In the genomic region with DNA sequence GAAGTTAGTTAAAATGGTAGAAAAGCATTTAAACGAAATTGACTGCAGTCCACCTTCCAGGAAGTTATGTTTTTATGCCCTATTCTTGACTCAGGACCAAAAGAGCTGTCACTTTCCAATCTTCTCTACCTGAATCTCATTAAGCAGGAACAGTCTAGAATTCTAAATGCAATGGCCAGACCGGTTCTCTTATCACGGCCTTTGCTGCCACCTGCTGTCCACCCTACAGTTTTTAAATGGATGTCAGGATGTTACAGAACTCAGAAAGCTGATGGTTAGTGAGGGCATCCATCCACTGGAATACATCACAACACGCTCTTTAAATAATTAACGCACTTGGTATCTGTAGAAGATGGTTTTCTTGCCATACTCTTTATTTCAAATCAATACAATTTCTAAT, we compare ENCODE assay signal across 9 mouse cellular contexts.
DNase-seq lines count a peak whose midpoint lies in the region; ATAC-seq and TF ChIP-seq lines count a peak whose summit lies in the region.
"Had no signal": no experiment of that assay in that cellular context is flagged by ENCODE, and none has a peak within 500 bp of the region (broad histone marks: within the 10 kb centered on the region; RNA-seq: fewer than 3 reads in every experiment).

No protein-coding gene starts in this region.

- H3K79me2 ChIP-seq in liver, adult 2 months (ENCODE audit: control insufficient read depth, insufficient read depth, low read length) = no peaks in the 10 kb centered on the region

- H3K27me3 ChIP-seq in liver, adult 2 months (ENCODE audit: control insufficient read depth, insufficient read depth, low read length) = 0 out of 2 replicates have a peak, but pooled peaks cover 4% of the 10 kb centered on the region
- peaks cover 20% of the 10 kb centered on the region for H3K27me3 ChIP-seq in liver, embryonic 11.5 days (replicated peaks; ENCODE audit: control insufficient read depth, insufficient read depth, low read length)
- H3K27me3 ChIP-seq in hindbrain, embryonic 16.5 days (replicated peaks; ENCODE audit: control insufficient read depth, insufficient read depth, low read length) = peaks cover 23% of the 10 kb centered on the region

- H3K9me3 ChIP-seq in liver, embryonic 11.5 days (ENCODE audit: control insufficient read depth, low read length) = no peaks in the 10 kb centered on the region
- no peaks in the 10 kb centered on the region for H3K9me3 ChIP-seq in hindbrain, embryonic 16.5 days (ENCODE audit: control insufficient read depth, low read length)
- H3K9me3 ChIP-seq: stomach, embryonic 15.5 days had no signal

- ATAC-seq in liver, embryonic 11.5 days (replicated peaks; ENCODE audit: low FRiP score) = no peak; the same call in 1 of the 2 replicates
- peak; percentile 79 for ATAC-seq in hindbrain, embryonic 16.5 days

- H3K27ac ChIP-seq in liver, adult 2 months (replicated peaks; ENCODE audit: insufficient read depth, low read depth, low read length) = no peak overlapping the region
- H3K27ac ChIP-seq in liver, embryonic 11.5 days (ENCODE audit: low read depth, low read length) = no peak overlapping the region
- H3K27ac ChIP-seq in hindbrain, embryonic 16.5 days (ENCODE audit: low read depth, low read length) = no peak overlapping the region
- H3K27ac ChIP-seq: stomach, embryonic 15.5 days had no signal

- peak; percentile 27 for DNase-seq in liver, adult 2 months (ENCODE audit: extremely low read depth, low read depth, low spot score)
- DNase-seq in liver, embryonic 11.5 days (ENCODE audit: low spot score) = no peak
- peak; percentile 67 for DNase-seq in adipocyte (ENCODE audit: low spot score)
- DNase-seq in cerebellum, postnatal 4 days (ENCODE audit: low spot score in 2 of 2) = peak; percentile 46 to 72
- peak; percentile 57 to 67 for DNase-seq in left cerebral cortex, postnatal 25 days (ENCODE audit: low spot score in 2 of 2)
- peak; percentile 61 for DNase-seq in neural tube, embryonic 10.5 days (ENCODE audit: extremely low spot score, low spot score)
- DNase-seq in thymus, adult 18-20 months = no peak

- no peaks in the 10 kb centered on the region for H3K36me3 ChIP-seq in liver, adult 2 months (ENCODE audit: control insufficient read depth, insufficient read depth, low read length)
- no peaks in the 10 kb centered on the region for H3K36me3 ChIP-seq in liver, embryonic 11.5 days (ENCODE audit: control insufficient read depth, insufficient read depth, low read length)
- no peaks in the 10 kb centered on the region for H3K36me3 ChIP-seq in hindbrain, embryonic 16.5 days (ENCODE audit: control insufficient read depth, insufficient read depth, low read length)
- H3K36me3 ChIP-seq: stomach, embryonic 15.5 days had no signal

- TF ChIP-seq CTCF in liver, adult 2 months (IDR thresholded peaks at IDR 0.05; ENCODE audit: low read depth, low read length) = peak; percentile 39

- 16% methylated on average over 5 of the region's 5 CpGs for WGBS in liver, adult 2 months
- 13% methylated on average over 5 of the region's 5 CpGs for WGBS in liver, embryonic 11.5 days
- 15% methylated on average over 5 of the region's 5 CpGs for WGBS in hindbrain, embryonic 16.5 days

- H3K4me1 ChIP-seq in liver, adult 2 months (ENCODE audit: control insufficient read depth, insufficient read depth, low read length) = no peaks in the 10 kb centered on the region; the same call in 1 of the 2 replicates
- no peaks in the 10 kb centered on the region for H3K4me1 ChIP-seq in liver, embryonic 11.5 days (replicated peaks; ENCODE audit: control insufficient read depth, insufficient read depth, low read length)
- H3K4me1 ChIP-seq in hindbrain, embryonic 16.5 days (ENCODE audit: control insufficient read depth, insufficient read depth, low read depth, low read length) = peaks cover 10% of the 10 kb centered on the region
- H3K4me1 ChIP-seq: stomach, embryonic 15.5 days had no signal

- no peak overlapping the region for H3K9ac ChIP-seq in liver, adult 2 months (ENCODE audit: low read depth, low read length)
- no peak overlapping the region for H3K9ac ChIP-seq in liver, embryonic 11.5 days (ENCODE audit: low read depth, low read length)
- no peak overlapping the region for H3K9ac ChIP-seq in hindbrain, embryonic 16.5 days (ENCODE audit: low read depth, low read length)
- H3K9ac ChIP-seq: stomach, embryonic 15.5 days had no signal

- H3K4me2 ChIP-seq in liver, embryonic 11.5 days = no peak overlapping the region
- H3K4me2 ChIP-seq in hindbrain, embryonic 16.5 days (ENCODE audit: low read length) = no peak overlapping the region
- H3K4me2 ChIP-seq: stomach, embryonic 15.5 days had no signal

- intact Hi-C loops in left cerebral cortex, postnatal 25 days (cut with DNase I) = loop anchor here (2.0 to 5.0 kb wide), 4 partner anchors 1034 to 1878 kb away; no protein-coding TSS in a partner anchor

- H3K4me3 ChIP-seq in liver, adult 2 months (ENCODE audit: insufficient read depth, low read depth, low read length) = no peak overlapping the region
- H3K4me3 ChIP-seq in liver, embryonic 11.5 days (ENCODE audit: low read depth, low read length) = no peak overlapping the region
- H3K4me3 ChIP-seq in hindbrain, embryonic 16.5 days (ENCODE audit: low read length) = no peak overlapping the region
- H3K4me3 ChIP-seq: stomach, embryonic 15.5 days had no signal

- TF ChIP-seq POLR2A in liver, adult 2 months (IDR thresholded peaks at IDR 0.05; ENCODE audit: extremely low read depth, insufficient read depth, low read length) = no peak

Comparison
In these comparisons a context has a peak if more than half of its experiments do, and no peak if none do; other contexts are left out.
1. DNase-seq: peak in liver, adult 2 months (single experiment), adipocyte (single experiment), cerebellum, postnatal 4 days (2 of 2), left cerebral cortex, postnatal 25 days (2 of 2) and neural tube, embryonic 10.5 days (single experiment); none in liver, embryonic 11.5 days (single experiment) and thymus, adult 18-20 months (0 of 2).